Mouse (Mus musculus) liver, embryonic 14.5 days (tissue): Measurements from ENCODE around the gene Elane. TPM values are rescaled to one million over a fixed set of nuclear protein-coding genes. Genes with fewer than 3 reads are reported as not detected.

Experiments
- ATAC-seq: fragments of 200-750 bp; cut with Nextera tagmentation; 2 replicates; pipeline ENCODE4 v1.8.0; 2017; ENCODE audit warnings: moderate number of reproducible peaks, mild to moderate bottlenecking, moderate library complexity; ENCODE audit not compliant: insufficient read depth
- DNase-seq, 3 experiments: peaks; one replicate each; pipeline ENCODE4 v3.0.0-alpha.2; 2012 to 2013; ENCODE audit warnings: low read depth in 3 of 3, low spot score in 3 of 3
- H3K27ac ChIP-seq: fragments of 300-500 bp; sonication (generic); 2 replicates; pipeline ENCODE4 v1.5.1; 2014; ENCODE audit warnings: moderate library complexity, mild to moderate bottlenecking, control low read depth, inconsistent platforms
- H3K27me3 ChIP-seq: fragments of 300-500 bp; sonication (generic); 2 replicates; pipeline ENCODE4 v1.6.1; 2014; ENCODE audit warnings: mild to moderate bottlenecking, low read length, moderate library complexity; ENCODE audit not compliant: control insufficient read depth, insufficient read depth
- H3K36me3 ChIP-seq: fragments of 300-500 bp; sonication (generic); replicated peaks from 2 replicates; pipeline ENCODE4 v1.6.1; 2014; ENCODE audit warnings: low read depth; ENCODE audit not compliant: control insufficient read depth, insufficient read depth
- H3K4me1 ChIP-seq, 2 experiments: fragments of 200-500 bp in 1 of 2; fragments of 300-500 bp in 1 of 2; sonication (generic) in 1 of 2; replicated peaks; 2 replicates each; pipeline ENCODE4 v1.6.1; 2012 to 2014; ENCODE audit warnings: antibody characterized with exemption in 1 of 2, inconsistent platforms in 1 of 2, low read length in 1 of 2; ENCODE audit not compliant: control insufficient read depth in 2 of 2, insufficient read depth in 2 of 2
- H3K4me2 ChIP-seq: fragments of 300-500 bp; sonication (generic); 2 replicates; pipeline ENCODE4 v1.6.1; 2014; ENCODE audit warnings: low read depth, mild to moderate bottlenecking, control low read depth, moderate library complexity
- H3K4me3 ChIP-seq, 2 experiments: fragments of 200-500 bp in 1 of 2; fragments of 300-500 bp in 1 of 2; sonication (generic) in 1 of 2; 2 replicates each; pipeline ENCODE4 v1.5.1; 2012 to 2014; ENCODE audit warnings: low read depth in 2 of 2, low read length in 2 of 2, mild to moderate bottlenecking in 2 of 2, control low read depth in 1 of 2, inconsistent platforms in 1 of 2, moderate library complexity in 1 of 2; ENCODE audit not compliant: insufficient read depth in 1 of 2
- H3K9ac ChIP-seq: fragments of 300-500 bp; sonication (generic); replicated peaks from 2 replicates; pipeline ENCODE4 v1.6.1; 2014; ENCODE audit warnings: mild to moderate bottlenecking, control low read depth, moderate library complexity
- H3K9me3 ChIP-seq: fragments of 300-500 bp; sonication (generic); 2 replicates; pipeline ENCODE4 v1.6.1; 2016; ENCODE audit warnings: low read length, mixed read lengths; ENCODE audit not compliant: control insufficient read depth
- CTCF ChIP-seq: IDR thresholded peaks from 2 replicates; pipeline ENCODE4 v1.5.1; 2016; ENCODE audit warnings: antibody characterized with exemption, low read depth, control low read depth
- EP300 ChIP-seq: IDR thresholded peaks from 2 replicates; pipeline ENCODE4 v1.6.1; 2016; ENCODE audit warnings: antibody characterized with exemption, low read depth
- WGBS: fragments of 180-500 bp; shearing (Covaris S2); extraction: QIAGEN DNeasy Blood & Tissue Kit; methylation state at CpG from one replicate; pipeline ENCODE4 v1.1.7; 2014; ENCODE audit not compliant: insufficient replicate concordance; 5-methylcytosine and 5-hydroxymethylcytosine counted together
- polyA plus RNA-seq, 2 experiments: library from polyadenylated mRNA; depleted of rRNA in 1 of 2; stranded (reverse) in 1 of 2; unstranded in 1 of 2; fragments of >200 nt; fragmentation: Nextera tagmentation in 1 of 2; extraction: Ambion mirVana in 1 of 2; gene quantifications; 2 replicates each; pipeline versions ENCODE4 v1.2.1 to v1.2.3; 2012 to 2014

Gene Elane
- polyA plus RNA-seq, 2 experiments = 52.2 to 151 TPM

DNA sequence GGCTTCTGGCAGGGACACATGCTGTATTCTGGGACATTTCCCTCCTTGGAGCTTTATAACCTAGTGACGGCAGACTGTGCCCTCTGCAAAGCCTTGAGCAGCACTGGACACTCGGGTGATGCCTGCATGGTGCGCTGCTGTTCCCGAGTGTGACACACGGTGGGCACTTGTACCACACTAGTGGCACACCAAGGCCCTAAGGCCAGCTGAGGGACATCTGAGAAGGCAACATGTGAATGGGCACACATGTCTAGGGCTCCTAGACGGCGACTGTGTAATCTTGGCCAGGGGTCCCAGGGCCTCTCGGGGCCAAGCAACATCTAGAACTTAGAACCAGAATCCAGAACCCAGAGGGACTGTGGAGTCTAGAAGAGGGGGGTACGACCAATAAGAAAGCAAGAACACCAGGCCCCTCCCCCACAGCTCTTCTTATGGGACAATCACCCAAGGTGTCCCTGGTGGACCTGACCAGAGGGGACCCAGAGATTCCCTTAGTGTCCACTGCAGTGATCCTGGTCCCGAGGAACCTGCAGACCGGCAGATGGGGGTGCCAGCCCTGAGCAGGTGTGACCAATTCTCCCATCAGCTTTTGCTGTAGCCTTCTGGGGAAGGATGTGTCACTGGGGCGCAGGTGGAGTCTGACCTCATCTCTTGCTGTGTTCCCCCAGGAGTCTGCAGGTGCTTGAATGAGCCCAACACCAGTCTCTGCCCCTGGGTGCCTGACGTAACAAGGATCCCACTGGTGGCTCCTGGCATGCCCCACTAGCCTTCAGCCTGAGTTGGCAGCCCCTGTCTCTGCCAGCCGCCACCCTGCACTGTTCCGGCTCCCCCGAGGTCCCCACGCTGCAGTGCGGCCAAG is 44.1 kb downstream of the Elane start:
- Histone ChIP-seq H3K27me3 (no peaks in the 10 kb centered on the region), H3K4me1 (peaks cover 9 to 12% of the 10 kb centered on the region in 2 experiments), H3K4me2 (peak overlapping the region; percentile 52; the same call in 1 of the 2 replicates), H3K9ac (no peak overlapping the region), H3K4me3 (no peak overlapping the region), H3K36me3 (no peaks in the 10 kb centered on the region; the same call in 1 of the 2 replicates), H3K27ac (no peak overlapping the region), H3K9me3 (no peaks in the 10 kb centered on the region)
- TF ChIP-seq EP300 (no peak), CTCF (no peak)
- ATAC-seq = no peak
- 77% methylated on average over 18 of the region's 18 CpGs for WGBS
- DNase-seq = no peak

- Histone ChIP-seq H3K27me3 (no peaks in the 10 kb centered on the region), H3K36me3 (no peaks in the 10 kb centered on the region; the same call in 1 of the 2 replicates), H3K4me1 (peaks cover 6 to 7% of the 10 kb centered on the region in 2 experiments), H3K9ac (no peak overlapping the region), H3K27ac (no peak overlapping the region), H3K4me2 (no peak overlapping the region), H3K9me3 (no peaks in the 10 kb centered on the region), H3K4me3 (no peak overlapping the region)
- 85% methylated on average over 16 of the region's 16 CpGs for WGBS
- TF ChIP-seq EP300 = no peak
- no peak for TF ChIP-seq CTCF
- DNase-seq (no peak), ATAC-seq (no peak)
These were observed 44.8 kb downstream of the Elane start for GRCm38 (mm10) chr10:79930826-79931186.

GRCm38 (mm10) chr10:79931797-79932196 is 45.8 kb downstream of the Elane start:
- no peak overlapping the region for H3K4me2 ChIP-seq
- H3K4me3 ChIP-seq = no peak overlapping the region
- H3K4me1 ChIP-seq = peaks cover 0 to 2% of the 10 kb centered on the region in 2 experiments; a peak in 3 of 4 replicates
- H3K36me3 ChIP-seq = no peaks in the 10 kb centered on the region; the same call in 1 of the 2 replicates
- no peak overlapping the region for H3K9ac ChIP-seq
- TF ChIP-seq CTCF (no peak), EP300 (no peak)
- no peak for ATAC-seq
- no peaks in the 10 kb centered on the region for H3K27me3 ChIP-seq
- H3K27ac ChIP-seq = no peak overlapping the region
- no peaks in the 10 kb centered on the region for H3K9me3 ChIP-seq
- DNase-seq = no peak
- WGBS = 62% methylated on average over 9 of the region's 9 CpGs

- no peak for TF ChIP-seq EP300
- no peak for TF ChIP-seq CTCF
- Histone ChIP-seq H3K9ac (no peak overlapping the region), H3K4me1 (peaks cover 0 to 7% of the 10 kb centered on the region in 2 experiments; a peak in 3 of 4 replicates), H3K9me3 (no peaks in the 10 kb centered on the region), H3K4me2 (no peak overlapping the region), H3K36me3 (no peaks in the 10 kb centered on the region; the same call in 1 of the 2 replicates), H3K4me3 (no peak overlapping the region), H3K27me3 (no peaks in the 10 kb centered on the region), H3K27ac (no peak overlapping the region)
- WGBS = 60% methylated on average over 8 of the region's 8 CpGs
- ATAC-seq (no peak), DNase-seq (no peak)
These were observed 46.7 kb downstream of the Elane start for GRCm38 (mm10) chr10:79932736-79933135.

GRCm38 (mm10) chr10:79933145-79933679 is 47.2 kb downstream of the Elane start:
- Histone ChIP-seq H3K4me1 (peaks cover 0 to 11% of the 10 kb centered on the region in 2 experiments; a peak in 3 of 4 replicates), H3K27me3 (no peaks in the 10 kb centered on the region), H3K9me3 (no peaks in the 10 kb centered on the region), H3K36me3 (no peaks in the 10 kb centered on the region; the same call in 1 of the 2 replicates), H3K4me2 (no peak overlapping the region), H3K9ac (no peak overlapping the region), H3K27ac (no peak overlapping the region), H3K4me3 (no peak overlapping the region)
- DNase-seq (no peak), ATAC-seq (no peak)
- 65% methylated on average over 9 of the region's 9 CpGs for WGBS
- TF ChIP-seq CTCF (no peak), EP300 (no peak)
